Mouse (Mus musculus) heart, embryonic 15.5 days (tissue): Measurements from ENCODE around the gene Cd28. TPM values are rescaled to one million over a fixed set of nuclear protein-coding genes. Genes with fewer than 3 reads are reported as not detected.

Source experiments
- ATAC-seq: fragments of 200-750 bp; cut with Nextera tagmentation; replicated peaks from 2 replicates; pipeline ENCODE4 v1.8.0; 2017; ENCODE audit warnings: low read depth, moderate TSS enrichment; ENCODE audit not compliant: insufficient number of reproducible peaks, insufficient read depth, low FRiP score
- H3K27ac ChIP-seq: fragments of 300-500 bp; sonication (generic); 2 replicates; pipeline ENCODE4 v1.5.1; 2015; ENCODE audit warnings: mild to moderate bottlenecking, inconsistent platforms
- H3K27me3 ChIP-seq: fragments of 300-500 bp; sonication (generic); 2 replicates; pipeline ENCODE4 v1.6.1; 2015; ENCODE audit warnings: inconsistent platforms
- H3K36me3 ChIP-seq: fragments of 300-500 bp; sonication (generic); 2 replicates; pipeline ENCODE4 v1.6.1; 2015; ENCODE audit warnings: mild to moderate bottlenecking, inconsistent platforms
- H3K4me1 ChIP-seq: fragments of 300-500 bp; sonication (generic); replicated peaks from 2 replicates; pipeline ENCODE4 v1.6.1; 2015; ENCODE audit warnings: inconsistent platforms
- H3K4me2 ChIP-seq: fragments of 300-500 bp; sonication (generic); 2 replicates; pipeline ENCODE4 v1.6.1; 2015; ENCODE audit warnings: inconsistent platforms, mild to moderate bottlenecking, moderate library complexity
- H3K4me3 ChIP-seq: fragments of 300-500 bp; sonication (generic); 2 replicates; pipeline ENCODE4 v1.5.1; 2015; ENCODE audit warnings: mild to moderate bottlenecking, inconsistent platforms
- H3K9ac ChIP-seq: fragments of 300-500 bp; sonication (generic); 2 replicates; pipeline ENCODE4 v1.6.1; 2015; ENCODE audit warnings: mild to moderate bottlenecking, inconsistent platforms
- H3K9me3 ChIP-seq: fragments of 300-500 bp; sonication (generic); replicated peaks from 2 replicates; pipeline ENCODE4 v1.6.1; 2016; ENCODE audit warnings: inconsistent platforms
- whole genome bisulfite sequencing: fragments of 180-500 bp; shearing (Covaris S2); methylation state at CpG from one replicate; pipeline ENCODE4 v1.1.7; 2015; ENCODE audit warnings: mixed read lengths; 5-methylcytosine and 5-hydroxymethylcytosine counted together
- polyA plus RNA-seq: library from polyadenylated mRNA; unstranded; fragments of >200 nt; fragmentation: Nextera tagmentation; extraction: Ambion mirVana; gene quantifications from 2 replicates; pipeline ENCODE4 v1.2.1, GENCODE M21; 2015

The Cd28 gene
- polyA plus RNA-seq, 1 experiment from 2014 or later, result 0.33 TPM

DNA sequence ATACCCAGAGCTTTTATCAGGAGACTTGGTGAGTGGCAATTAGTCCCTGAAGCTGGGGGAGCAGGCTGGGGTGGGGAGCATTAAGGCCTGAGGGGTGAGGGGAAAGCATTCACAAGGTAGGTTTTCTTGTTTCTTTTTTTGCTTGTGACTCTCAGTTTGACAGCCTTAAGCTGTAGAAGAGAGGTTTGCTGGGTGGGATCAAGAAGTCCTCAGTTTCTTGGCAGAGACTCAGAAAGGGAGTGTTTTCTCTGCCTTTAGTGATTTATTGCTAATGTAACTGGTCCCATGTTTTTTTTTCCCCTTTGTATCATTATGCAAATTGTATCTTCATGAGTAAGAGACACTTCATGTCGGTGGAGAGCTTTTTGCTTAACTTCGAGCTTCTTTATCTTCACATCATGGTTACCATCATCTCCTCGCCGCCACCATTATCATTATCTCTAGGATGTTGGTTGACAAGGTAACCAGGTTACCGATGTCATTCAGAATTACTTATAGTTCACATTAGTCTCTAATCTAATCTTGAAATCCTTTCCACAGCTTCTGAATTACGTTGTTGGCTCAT is 33.7 kb downstream of the Cd28 start:
- Histone ChIP-seq H3K9ac (no peak overlapping the region), H3K36me3 (no peaks in the 10 kb centered on the region), H3K4me2 (no peak overlapping the region), H3K9me3 (no peaks in the 10 kb centered on the region), H3K27me3 (no peaks in the 10 kb centered on the region), H3K27ac (no peak overlapping the region), H3K4me1 (peaks cover 12% of the 10 kb centered on the region), H3K4me3 (no peak overlapping the region)
- WGBS, result 73% methylated on average over 6 of the region's 6 CpGs
- ATAC-seq, result no peak

DNA sequence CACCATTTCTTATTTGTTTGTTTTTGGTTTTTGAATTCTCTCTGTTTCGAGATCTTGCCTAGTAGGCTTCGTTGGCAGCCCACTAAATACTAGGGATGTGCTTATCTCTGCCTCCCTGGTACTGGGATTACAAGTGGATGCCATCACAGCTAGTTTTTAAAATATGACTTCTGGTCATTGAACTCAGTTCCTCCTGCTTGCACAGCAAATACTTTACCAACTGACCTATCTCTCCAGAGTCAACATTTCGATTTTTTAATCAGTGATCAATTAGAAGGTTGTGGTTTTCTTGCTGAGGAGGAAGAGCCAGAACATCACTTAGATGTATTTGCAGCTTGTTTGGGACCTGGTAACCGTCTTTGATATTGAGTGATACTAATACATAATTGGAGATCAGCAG is 34.4 kb downstream of the Cd28 start:
- H3K4me1 ChIP-seq, result peaks cover 9% of the 10 kb centered on the region
- H3K9ac ChIP-seq, result no peak overlapping the region
- no peak overlapping the region for H3K4me3 ChIP-seq
- H3K36me3 ChIP-seq, result no peaks in the 10 kb centered on the region
- no peak overlapping the region for H3K4me2 ChIP-seq
- H3K27me3 ChIP-seq, result no peaks in the 10 kb centered on the region
- no peaks in the 10 kb centered on the region for H3K9me3 ChIP-seq
- no peak overlapping the region for H3K27ac ChIP-seq
- WGBS, result 84% methylated on average over 4 of the region's 4 CpGs
- no peak for ATAC-seq

DNA sequence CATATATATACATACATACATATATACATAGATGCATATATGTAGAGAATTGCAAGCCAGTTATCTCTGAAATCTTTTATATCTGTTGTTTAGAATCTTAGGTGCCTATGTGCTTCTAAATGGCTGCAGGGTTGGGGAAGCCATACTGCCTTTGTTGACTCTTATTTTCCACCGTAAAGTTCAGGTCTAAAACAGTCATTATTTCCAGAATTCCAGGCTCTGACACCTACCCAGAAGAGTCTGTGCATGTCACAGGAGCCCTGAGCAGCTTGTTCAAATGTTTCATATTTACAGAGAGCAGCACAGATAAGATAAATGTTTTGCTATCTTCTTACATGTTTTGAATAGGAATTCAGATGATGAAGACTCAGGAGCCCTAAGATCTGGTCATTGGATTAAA is 36.4 kb downstream of the Cd28 start:
- no peak for ATAC-seq
- Histone ChIP-seq H3K36me3 (no peaks in the 10 kb centered on the region), H3K9me3 (no peaks in the 10 kb centered on the region), H3K4me2 (no peak overlapping the region), H3K4me1 (peaks cover 7% of the 10 kb centered on the region), H3K27ac (no peak overlapping the region), H3K4me3 (no peak overlapping the region), H3K27me3 (no peaks in the 10 kb centered on the region), H3K9ac (no peak overlapping the region)
- WGBS, result 54% methylated on average over 1 of the region's 1 CpGs

DNA sequence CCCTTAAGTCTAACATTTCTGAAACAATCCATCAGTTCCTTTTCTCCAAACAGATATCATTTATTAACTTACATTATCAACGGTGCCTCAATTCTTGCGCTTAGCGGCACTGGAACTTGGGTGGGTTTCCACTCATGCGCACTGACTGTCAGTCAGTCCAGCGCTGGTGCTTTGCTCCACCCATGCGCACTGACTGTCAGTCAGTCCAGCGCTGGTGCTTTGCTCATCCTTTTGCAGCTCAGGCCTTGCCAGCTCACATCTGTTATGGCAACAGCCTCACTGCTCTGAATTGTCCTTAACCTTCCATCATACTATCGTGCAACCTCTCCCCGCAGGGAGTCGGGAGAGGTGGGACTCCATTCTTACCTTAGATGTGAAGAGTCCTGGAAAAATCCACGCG is 37.4 kb downstream of the Cd28 start:
- Histone ChIP-seq H3K4me1 (peaks cover 4% of the 10 kb centered on the region), H3K27me3 (no peaks in the 10 kb centered on the region), H3K9me3 (no peaks in the 10 kb centered on the region), H3K4me2 (no peak overlapping the region), H3K36me3 (no peaks in the 10 kb centered on the region), H3K9ac (no peak overlapping the region), H3K4me3 (no peak overlapping the region), H3K27ac (no peak overlapping the region)
- WGBS, result 89% methylated on average over 12 of the region's 12 CpGs
- ATAC-seq, result no peak

DNA sequence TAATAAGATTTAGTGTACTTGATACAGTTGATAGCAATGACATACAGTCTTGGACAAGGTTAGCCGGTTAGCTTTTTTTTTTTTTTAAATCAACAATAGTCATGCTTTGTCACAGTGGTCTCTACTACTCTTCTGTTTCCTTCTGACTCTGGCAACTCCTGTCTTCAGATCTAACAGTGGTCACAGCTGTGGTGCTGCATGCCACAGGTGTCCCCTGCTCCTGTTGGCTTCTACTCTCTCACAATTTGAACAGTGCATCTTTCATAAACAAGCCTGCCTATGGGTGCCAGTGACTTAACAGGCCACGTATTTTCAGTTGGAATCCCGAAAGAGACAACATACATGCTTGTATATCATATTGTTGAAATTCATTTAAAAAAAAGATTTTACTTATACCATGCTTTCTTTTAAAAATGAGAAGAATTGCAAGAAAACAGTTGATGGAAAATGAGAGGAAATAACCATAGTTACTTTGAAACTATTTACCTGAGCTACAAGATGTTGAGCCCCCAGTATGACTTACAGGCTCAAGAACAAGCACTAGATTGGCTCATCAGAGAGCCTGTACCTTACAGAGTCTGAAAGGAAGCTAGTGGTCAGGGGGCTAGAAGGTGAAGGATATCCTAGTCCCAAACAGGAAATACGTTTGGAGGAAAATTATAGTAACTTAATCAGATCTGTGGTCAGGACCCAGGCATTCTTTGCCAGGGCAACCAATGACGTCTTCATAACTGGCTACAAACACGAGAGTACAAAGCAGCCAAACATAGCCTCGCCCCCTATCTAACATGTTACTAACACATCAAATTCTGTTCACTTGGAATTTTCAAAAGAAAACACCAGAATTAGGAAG is 39.0 kb downstream of the Cd28 start:
- no peaks in the 10 kb centered on the region for H3K27me3 ChIP-seq
- H3K9ac ChIP-seq, result no peak overlapping the region
- no peaks in the 10 kb centered on the region for H3K9me3 ChIP-seq
- no peak for ATAC-seq
- no peak overlapping the region for H3K27ac ChIP-seq
- no peaks in the 10 kb centered on the region for H3K4me1 ChIP-seq
- 73% methylated on average over 7 of the region's 7 CpGs for WGBS
- no peak overlapping the region for H3K4me3 ChIP-seq
- H3K4me2 ChIP-seq, result no peak overlapping the region
- H3K36me3 ChIP-seq, result no peaks in the 10 kb centered on the region

DNA sequence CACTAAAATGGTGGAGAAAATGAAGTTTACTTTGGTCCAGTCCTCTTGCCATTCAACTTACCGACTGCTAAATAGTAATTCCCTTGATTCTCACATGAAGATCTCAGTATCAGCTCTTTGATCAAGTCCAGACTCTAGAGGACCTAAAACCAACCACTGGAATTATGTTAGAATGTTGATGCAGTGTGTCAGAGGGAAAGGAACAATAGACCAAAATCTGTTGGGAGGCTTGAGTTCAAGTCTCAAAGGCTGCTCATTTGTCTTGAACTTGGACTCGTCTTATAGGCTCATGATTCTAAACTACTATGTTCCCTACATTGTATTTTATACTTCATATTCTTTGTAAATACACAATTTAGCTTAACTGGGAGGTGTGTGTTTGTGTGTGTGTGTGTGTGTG is 41.0 kb downstream of the Cd28 start:
- Histone ChIP-seq H3K4me1 (no peaks in the 10 kb centered on the region), H3K9ac (no peak overlapping the region), H3K36me3 (no peaks in the 10 kb centered on the region), H3K27me3 (no peaks in the 10 kb centered on the region), H3K4me3 (no peak overlapping the region), H3K4me2 (no peak overlapping the region), H3K9me3 (no peaks in the 10 kb centered on the region), H3K27ac (no peak overlapping the region)
- WGBS, result 89% methylated on average over 2 of the region's 2 CpGs
- ATAC-seq, result no peak

DNA sequence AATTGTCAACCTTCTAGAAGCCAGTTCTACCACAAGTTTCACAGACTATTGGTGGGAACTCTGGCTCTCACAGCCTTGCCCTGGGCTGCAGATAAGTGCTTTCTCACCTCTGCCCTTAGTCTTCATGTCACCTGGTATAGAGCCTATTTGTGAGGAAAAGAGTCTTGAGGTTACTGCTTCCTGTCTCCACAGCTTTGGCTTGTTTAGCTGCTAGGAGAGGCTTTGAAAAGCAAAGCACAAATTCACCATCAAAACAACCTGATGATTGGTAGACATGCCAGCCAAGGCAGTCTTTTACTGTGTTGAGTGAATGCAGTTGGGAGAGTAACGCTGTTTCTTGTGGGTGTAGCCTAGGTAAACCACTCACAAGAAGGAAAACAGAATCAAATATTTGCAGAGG is 41.6 kb downstream of the Cd28 start:
- Histone ChIP-seq H3K4me3 (no peak overlapping the region), H3K9me3 (no peaks in the 10 kb centered on the region), H3K27me3 (no peaks in the 10 kb centered on the region), H3K4me1 (no peaks in the 10 kb centered on the region), H3K36me3 (no peaks in the 10 kb centered on the region), H3K27ac (no peak overlapping the region), H3K9ac (no peak overlapping the region), H3K4me2 (no peak overlapping the region)
- no peak for ATAC-seq
- 71% methylated on average over 1 of the region's 1 CpGs for WGBS

DNA sequence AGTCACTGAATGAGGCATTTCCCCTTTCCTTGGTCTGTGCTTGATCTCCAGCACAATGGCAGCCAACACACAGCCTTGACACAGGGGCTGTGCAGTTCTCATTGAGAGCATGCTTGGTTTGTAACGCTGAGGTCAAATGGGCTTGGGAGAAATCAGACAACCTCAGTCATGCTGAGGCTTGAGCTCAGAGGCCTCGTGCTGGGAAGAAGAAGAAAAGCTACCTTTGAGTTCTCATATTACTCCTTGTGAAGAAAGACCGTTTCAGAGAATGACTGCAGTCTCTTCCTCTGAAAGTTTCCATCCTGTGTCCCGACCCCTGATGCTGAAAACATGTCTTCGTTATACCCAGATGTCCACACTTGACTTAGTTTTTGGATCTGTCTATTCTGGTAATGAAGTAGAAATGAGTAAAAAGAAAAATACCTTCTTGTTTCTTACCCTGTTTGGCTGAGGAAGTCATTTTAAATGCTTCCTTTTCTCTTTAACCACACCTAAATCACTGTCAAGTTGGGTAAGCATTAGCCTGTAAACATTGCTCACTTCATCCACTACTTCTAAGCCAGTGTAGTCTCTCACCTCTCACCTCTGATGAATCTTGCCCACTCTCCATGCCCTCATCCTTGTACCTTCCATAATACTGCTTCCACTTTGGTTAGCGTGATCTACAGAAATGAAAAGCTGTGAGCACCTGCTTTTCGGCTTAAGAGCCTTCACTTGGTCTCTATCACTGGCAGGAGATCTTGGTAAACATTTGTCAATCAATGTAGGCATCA is 43.1 kb downstream of the Cd28 start:
- no peak overlapping the region for H3K27ac ChIP-seq
- 72% methylated on average over 7 of the region's 7 CpGs for WGBS
- ATAC-seq, result no peak

DNA sequence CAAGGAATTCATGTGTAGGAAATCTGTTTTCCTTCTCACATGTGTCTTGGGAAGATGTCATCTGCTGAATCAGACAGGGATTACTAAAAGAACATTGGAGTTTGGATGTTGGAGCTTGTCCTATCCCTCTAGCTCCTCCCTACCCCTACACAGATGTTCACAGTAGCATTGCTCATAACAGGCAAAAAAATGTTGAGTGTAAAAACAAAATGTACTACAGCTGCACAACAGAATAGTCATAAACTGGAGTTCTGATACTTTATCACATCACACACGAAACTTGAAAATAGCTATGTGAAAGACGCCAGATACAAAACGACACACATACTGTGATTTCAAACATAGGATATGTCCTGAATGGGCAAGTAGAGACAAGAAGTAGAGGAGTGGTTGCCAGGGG is 43.9 kb downstream of the Cd28 start:
- no peak for ATAC-seq
- 74% methylated on average over 3 of the region's 3 CpGs for WGBS
- Histone ChIP-seq H3K27me3 (no peaks in the 10 kb centered on the region), H3K4me1 (no peaks in the 10 kb centered on the region), H3K9ac (no peak overlapping the region), H3K9me3 (no peaks in the 10 kb centered on the region), H3K36me3 (no peaks in the 10 kb centered on the region), H3K27ac (no peak overlapping the region), H3K4me3 (no peak overlapping the region), H3K4me2 (no peak overlapping the region)

More for the DNA sequence above, 43.1 kb downstream of the Cd28 start:
- Histone ChIP-seq H3K9ac (no peak overlapping the region), H3K9me3 (no peaks in the 10 kb centered on the region), H3K36me3 (no peaks in the 10 kb centered on the region), H3K4me1 (no peaks in the 10 kb centered on the region), H3K27me3 (no peaks in the 10 kb centered on the region), H3K4me2 (no peak overlapping the region), H3K4me3 (no peak overlapping the region)

DNA sequence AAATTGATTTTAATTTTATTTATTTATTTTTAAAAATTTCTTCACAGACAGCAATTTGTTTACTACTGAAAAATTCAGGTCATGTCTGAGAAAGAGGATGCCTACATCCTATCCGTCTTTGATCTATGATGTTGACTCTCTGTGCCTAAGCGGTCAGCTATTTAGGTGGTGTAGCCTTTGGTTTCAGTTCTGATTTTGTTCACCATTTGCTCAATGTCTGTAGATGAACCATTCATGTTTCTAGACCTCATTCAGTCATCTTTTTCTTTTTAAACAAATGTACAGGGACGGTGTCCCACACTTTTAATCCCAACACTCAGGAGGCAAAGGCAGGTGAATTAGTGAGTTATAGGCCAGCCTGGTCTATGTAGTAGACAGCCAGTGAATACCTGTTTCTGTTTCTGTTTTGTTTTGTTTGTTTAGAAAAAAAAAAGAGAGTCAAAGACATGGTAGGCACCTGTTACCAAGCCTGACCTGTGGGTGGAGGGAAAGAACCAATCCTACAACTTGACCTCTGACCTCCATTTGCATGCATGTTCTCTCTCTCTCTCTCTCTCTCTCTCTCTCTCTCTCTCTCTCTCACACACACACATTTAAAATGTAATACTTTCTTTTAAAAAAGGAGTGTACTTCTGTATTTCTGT is 45.0 kb downstream of the Cd28 start:
- H3K9me3 ChIP-seq, result no peaks in the 10 kb centered on the region
- no peaks in the 10 kb centered on the region for H3K27me3 ChIP-seq
- H3K36me3 ChIP-seq, result no peaks in the 10 kb centered on the region
- no peak overlapping the region for H3K27ac ChIP-seq
- H3K4me1 ChIP-seq, result no peaks in the 10 kb centered on the region
- 98% methylated on average over 3 of the region's 3 CpGs for WGBS
- no peak for ATAC-seq
- H3K9ac ChIP-seq, result no peak overlapping the region
- H3K4me2 ChIP-seq, result no peak overlapping the region
- no peak overlapping the region for H3K4me3 ChIP-seq

DNA sequence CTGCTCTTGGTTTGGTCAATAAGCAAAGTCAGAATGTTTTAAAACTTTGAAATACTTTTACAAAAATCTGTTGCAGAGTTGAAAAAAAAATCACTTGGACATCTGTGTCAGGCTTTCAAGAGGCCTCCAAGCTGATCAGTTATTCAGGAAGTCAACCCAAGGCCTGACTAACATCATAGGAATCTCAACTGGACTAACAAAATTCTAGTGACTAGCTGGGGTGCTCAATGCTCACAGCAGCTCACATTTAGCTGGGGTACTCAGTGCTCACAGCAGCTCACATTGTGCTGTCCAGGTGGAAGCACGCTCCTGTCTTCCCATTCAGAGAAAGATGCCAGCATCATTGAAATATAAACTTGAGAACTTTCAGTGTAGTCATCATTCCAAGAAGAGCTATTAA is 45.9 kb downstream of the Cd28 start:
- no peak overlapping the region for H3K9ac ChIP-seq
- 90% methylated on average over 1 of the region's 1 CpGs for WGBS

More for the DNA sequence above, 45.9 kb downstream of the Cd28 start:
- H3K27me3 ChIP-seq, result no peaks in the 10 kb centered on the region
- H3K27ac ChIP-seq, result no peak overlapping the region
- H3K9me3 ChIP-seq, result no peaks in the 10 kb centered on the region
- H3K4me1 ChIP-seq, result no peaks in the 10 kb centered on the region
- no peak overlapping the region for H3K4me2 ChIP-seq
- no peak for ATAC-seq
- H3K36me3 ChIP-seq, result no peaks in the 10 kb centered on the region
- H3K4me3 ChIP-seq, result no peak overlapping the region
